Mouse (Mus musculus): Measurements from ENCODE around the gene Fignl2.

DNA sequence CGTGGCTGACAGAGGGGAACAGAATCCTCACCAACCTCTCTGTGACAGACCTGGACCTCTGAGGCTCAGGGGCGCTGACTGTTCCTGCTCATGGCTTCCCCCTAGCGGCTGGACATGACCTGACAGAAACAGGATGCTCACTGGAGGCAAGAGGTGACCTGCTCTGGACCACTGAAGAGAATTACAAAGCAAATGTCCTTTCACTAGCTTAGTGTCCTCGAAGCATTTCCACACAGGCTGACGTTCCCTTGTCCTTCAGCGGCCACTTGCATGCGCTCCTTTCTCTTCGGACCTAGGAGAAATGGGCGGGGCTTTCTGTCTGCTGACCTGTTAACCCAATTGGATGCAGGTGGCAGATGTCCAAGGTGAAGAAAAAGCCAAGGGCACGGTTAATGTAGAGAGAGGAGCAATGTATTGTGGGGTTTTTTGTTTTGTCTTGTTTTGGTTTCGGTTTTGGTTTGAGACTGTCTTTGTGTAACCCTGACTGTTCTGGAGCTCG is 27.2 kb upstream of the Fignl2 start:
- TF ChIP-seq CTCF (IDR thresholded peaks at IDR 0.05; ENCODE audit: low read depth, low read length) (no peak), TAL1 (conservative IDR thresholded peaks at IDR 0.05; ENCODE audit: low read depth, low read length) (no peak)

Data from G1E (cell line).